Mouse (Mus musculus) forebrain, embryonic 13.5 days (tissue): ENCODE data around the gene Zbtb20. TPM values are rescaled to one million over a fixed set of nuclear protein-coding genes. Genes with fewer than 3 reads are reported as not detected.

ENCODE experiments used
- ATAC-seq: fragments of 200-750 bp; cut with Nextera tagmentation; 2 replicates; pipeline ENCODE4 v1.8.0; 2017
- H3K27ac ChIP-seq: fragments of 300-500 bp; sonication (generic); 2 replicates; pipeline ENCODE4 v1.5.1; 2015; ENCODE audit warnings: inconsistent platforms, mild to moderate bottlenecking, moderate library complexity
- H3K27me3 ChIP-seq: fragments of 300-500 bp; sonication (generic); 2 replicates; pipeline ENCODE4 v1.6.1; 2015; ENCODE audit warnings: mild to moderate bottlenecking, inconsistent platforms
- H3K36me3 ChIP-seq: fragments of 300-500 bp; sonication (generic); 2 replicates; pipeline ENCODE4 v1.6.1; 2015; ENCODE audit warnings: mild to moderate bottlenecking, inconsistent platforms; ENCODE audit not compliant: poor library complexity, severe bottlenecking
- H3K4me1 ChIP-seq: fragments of 300-500 bp; sonication (generic); 2 replicates; pipeline ENCODE4 v1.6.1; 2015; ENCODE audit warnings: inconsistent platforms
- H3K4me2 ChIP-seq: fragments of 300-500 bp; sonication (generic); 2 replicates; pipeline ENCODE4 v1.6.1; 2015; ENCODE audit warnings: inconsistent platforms, mild to moderate bottlenecking, moderate library complexity
- H3K4me3 ChIP-seq: fragments of 300-500 bp; sonication (generic); 2 replicates; pipeline ENCODE4 v1.5.1; 2015; ENCODE audit warnings: mild to moderate bottlenecking, inconsistent platforms
- H3K9ac ChIP-seq: fragments of 300-500 bp; sonication (generic); 2 replicates; pipeline ENCODE4 v1.6.1; 2015; ENCODE audit warnings: mild to moderate bottlenecking, inconsistent platforms
- H3K9me3 ChIP-seq: fragments of 300-500 bp; sonication (generic); replicated peaks from 2 replicates; pipeline ENCODE4 v1.6.1; 2016; ENCODE audit warnings: inconsistent platforms
- whole genome bisulfite sequencing: fragments of 180-500 bp; shearing (Covaris S2); methylation state at CpG from one replicate; pipeline ENCODE4 v1.1.7; 2015; 5-methylcytosine and 5-hydroxymethylcytosine counted together
- polyA plus RNA-seq: library from polyadenylated mRNA; unstranded; fragments of >200 nt; fragmentation: Nextera tagmentation; extraction: Ambion mirVana; gene quantifications from 2 replicates; pipeline ENCODE4 v1.2.1, GENCODE M21; 2015

Gene Zbtb20
- polyA plus RNA-seq, 1 experiment from 2014 or later = 79.7 TPM

DNA sequence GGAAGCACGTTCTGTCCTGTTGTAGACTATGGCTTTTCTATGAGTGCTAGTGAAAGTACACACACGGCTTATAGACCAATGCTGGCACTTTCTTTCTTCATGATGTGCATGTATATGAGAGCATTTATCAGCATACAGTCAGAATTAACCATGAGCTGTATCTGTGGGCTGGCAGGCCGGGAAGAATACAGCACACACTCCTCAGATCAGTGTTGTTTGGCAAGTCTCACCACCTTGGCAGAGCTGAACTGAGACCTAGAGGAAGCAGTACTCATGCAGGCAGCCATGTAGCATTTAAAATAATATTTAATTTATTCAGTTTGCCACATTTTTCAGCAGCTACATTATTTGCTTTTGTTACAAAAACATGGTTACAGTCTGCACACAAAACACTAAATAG lies 214.5 kb downstream of the Zbtb20 start:
- no peak overlapping the region for H3K4me3 ChIP-seq
- no peaks in the 10 kb centered on the region for H3K9me3 ChIP-seq
- no peak overlapping the region for H3K9ac ChIP-seq
- H3K27ac ChIP-seq = no peak overlapping the region
- 80% methylated on average over 3 of the region's 3 CpGs for WGBS
- peak; percentile 50; the same call in 1 of the 2 replicates for ATAC-seq
- no peaks in the 10 kb centered on the region for H3K27me3 ChIP-seq
- peaks cover 11% of the 10 kb centered on the region for H3K4me1 ChIP-seq
- H3K4me2 ChIP-seq = no peak overlapping the region
- H3K36me3 ChIP-seq = no peaks in the 10 kb centered on the region

GRCm38 (mm10) chr16:43094161-43094560 lies 218.5 kb downstream of the Zbtb20 start:
- ATAC-seq = no peak
- no peaks in the 10 kb centered on the region for H3K27me3 ChIP-seq
- no peaks in the 10 kb centered on the region for H3K36me3 ChIP-seq
- no peak overlapping the region for H3K4me2 ChIP-seq
- H3K9me3 ChIP-seq = no peaks in the 10 kb centered on the region
- 93% methylated on average over 1 of the region's 1 CpGs for WGBS
- no peak overlapping the region for H3K4me3 ChIP-seq
- H3K4me1 ChIP-seq = peaks cover 26% of the 10 kb centered on the region
- H3K9ac ChIP-seq = no peak overlapping the region
- H3K27ac ChIP-seq = no peak overlapping the region

DNA sequence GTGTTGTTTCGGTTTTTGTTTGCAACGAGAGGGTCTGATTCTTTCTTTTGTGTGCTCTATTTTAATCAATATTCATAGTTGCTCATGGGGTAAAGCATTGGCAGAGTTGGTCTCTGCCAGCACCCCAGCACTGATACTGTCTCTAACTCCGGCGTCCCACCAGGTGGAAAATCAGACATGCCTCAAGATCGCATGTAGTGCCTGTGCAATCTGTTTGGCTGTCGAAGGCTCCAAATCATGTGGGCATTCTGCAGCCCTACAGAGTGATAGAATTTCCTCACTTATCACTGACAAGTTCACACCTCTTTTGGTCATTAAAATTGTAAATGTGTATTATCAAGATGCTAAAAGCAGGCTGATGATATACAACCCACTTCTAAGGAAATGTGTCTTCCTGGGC lies 219.1 kb downstream of the Zbtb20 start:
- 80% methylated on average over 6 of the region's 6 CpGs for WGBS
- 0 out of 2 replicates have a peak, but pooled peaks have one; percentile 39 for ATAC-seq

DNA sequence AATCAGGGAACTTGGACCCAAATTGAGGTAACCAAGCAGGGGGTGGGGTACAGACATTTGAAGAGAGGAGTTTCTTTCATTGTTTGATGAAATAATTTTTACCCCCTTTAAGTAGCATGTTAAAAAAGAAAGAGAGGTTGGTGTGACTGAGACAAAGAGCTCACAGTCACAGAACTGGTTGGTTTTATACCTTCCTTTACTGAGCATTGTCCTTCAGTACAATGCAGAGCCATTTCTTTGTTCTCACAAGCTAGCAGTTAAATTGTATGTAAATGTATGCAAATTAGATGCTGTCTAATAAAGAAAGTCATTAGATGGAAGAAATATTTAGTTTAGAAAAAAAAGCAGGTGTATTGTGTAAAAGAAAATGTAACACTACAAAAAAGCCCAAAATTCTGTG lies 220.4 kb downstream of the Zbtb20 start:
- Histone ChIP-seq H3K36me3 (no peaks in the 10 kb centered on the region), H3K9ac (no peak overlapping the region), H3K9me3 (no peaks in the 10 kb centered on the region), H3K4me3 (no peak overlapping the region), H3K27ac (no peak overlapping the region; the same call in 1 of the 2 replicates), H3K4me2 (no peak overlapping the region), H3K27me3 (no peaks in the 10 kb centered on the region), H3K4me1 (peaks cover 26% of the 10 kb centered on the region)
- ATAC-seq = peak; percentile 67

More for the DNA sequence above, 219.1 kb downstream of the Zbtb20 start:
- Histone ChIP-seq H3K36me3 (no peaks in the 10 kb centered on the region), H3K27me3 (no peaks in the 10 kb centered on the region), H3K4me1 (peaks cover 26% of the 10 kb centered on the region), H3K9me3 (no peaks in the 10 kb centered on the region), H3K9ac (no peak overlapping the region), H3K4me3 (no peak overlapping the region), H3K27ac (no peak overlapping the region), H3K4me2 (no peak overlapping the region)

GRCm38 (mm10) chr16:43098153-43098552 lies 222.5 kb downstream of the Zbtb20 start:
- H3K27ac ChIP-seq = no peak overlapping the region
- peak; percentile 68; the same call in 1 of the 2 replicates for ATAC-seq
- H3K4me3 ChIP-seq = no peak overlapping the region
- no peaks in the 10 kb centered on the region for H3K27me3 ChIP-seq
- no peak overlapping the region for H3K4me2 ChIP-seq
- 47% methylated on average over 4 of the region's 4 CpGs for WGBS
- no peaks in the 10 kb centered on the region for H3K9me3 ChIP-seq
- no peaks in the 10 kb centered on the region for H3K36me3 ChIP-seq
- H3K4me1 ChIP-seq = peaks cover 26% of the 10 kb centered on the region
- no peak overlapping the region for H3K9ac ChIP-seq

DNA sequence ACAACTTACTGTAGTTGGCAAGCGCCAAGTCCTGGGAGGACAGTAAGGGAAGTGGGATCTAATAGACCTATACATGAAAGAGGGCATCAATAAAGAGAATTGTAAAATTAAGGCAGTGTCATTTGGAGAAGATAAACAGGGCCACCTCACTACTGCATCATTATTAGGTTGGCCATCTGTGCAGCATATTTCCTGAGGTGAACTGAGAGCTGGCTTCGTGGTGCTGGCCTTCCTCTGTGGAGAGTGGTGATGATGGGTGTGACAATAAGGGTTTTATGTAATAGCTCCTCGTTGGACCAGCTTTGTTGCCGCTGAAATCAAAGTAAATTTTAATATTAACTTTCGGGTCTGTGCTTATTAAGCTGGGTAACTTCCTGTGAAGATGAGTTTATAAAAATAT lies 223.0 kb downstream of the Zbtb20 start:
- Histone ChIP-seq H3K27ac (no peak overlapping the region), H3K9me3 (no peaks in the 10 kb centered on the region), H3K36me3 (no peaks in the 10 kb centered on the region), H3K4me2 (no peak overlapping the region), H3K9ac (no peak overlapping the region), H3K4me3 (no peak overlapping the region), H3K27me3 (no peaks in the 10 kb centered on the region), H3K4me1 (peaks cover 26% of the 10 kb centered on the region)
- ATAC-seq = peak; percentile 23; the same call in 1 of the 2 replicates
- WGBS = 78% methylated on average over 5 of the region's 5 CpGs

- H3K27ac ChIP-seq = no peak overlapping the region
- no peaks in the 10 kb centered on the region for H3K9me3 ChIP-seq
- H3K4me1 ChIP-seq = no peaks in the 10 kb centered on the region
- no peak overlapping the region for H3K4me3 ChIP-seq
- H3K27me3 ChIP-seq = no peaks in the 10 kb centered on the region
- no peak overlapping the region for H3K9ac ChIP-seq
- ATAC-seq = no peak
- no peak overlapping the region for H3K4me2 ChIP-seq
- no peaks in the 10 kb centered on the region for H3K36me3 ChIP-seq
- 90% methylated on average over 1 of the region's 1 CpGs for WGBS
Measured at GRCm38 (mm10) chr16:43111288-43111687, 235.6 kb downstream of the Zbtb20 start.

GRCm38 (mm10) chr16:43113968-43114367 lies 238.3 kb downstream of the Zbtb20 start:
- Histone ChIP-seq H3K9me3 (no peaks in the 10 kb centered on the region), H3K4me1 (no peaks in the 10 kb centered on the region), H3K4me2 (no peak overlapping the region), H3K4me3 (no peak overlapping the region), H3K36me3 (no peaks in the 10 kb centered on the region), H3K27me3 (no peaks in the 10 kb centered on the region), H3K27ac (no peak overlapping the region), H3K9ac (no peak overlapping the region)
- WGBS = 67% methylated on average over 1 of the region's 1 CpGs
- no peak for ATAC-seq

DNA sequence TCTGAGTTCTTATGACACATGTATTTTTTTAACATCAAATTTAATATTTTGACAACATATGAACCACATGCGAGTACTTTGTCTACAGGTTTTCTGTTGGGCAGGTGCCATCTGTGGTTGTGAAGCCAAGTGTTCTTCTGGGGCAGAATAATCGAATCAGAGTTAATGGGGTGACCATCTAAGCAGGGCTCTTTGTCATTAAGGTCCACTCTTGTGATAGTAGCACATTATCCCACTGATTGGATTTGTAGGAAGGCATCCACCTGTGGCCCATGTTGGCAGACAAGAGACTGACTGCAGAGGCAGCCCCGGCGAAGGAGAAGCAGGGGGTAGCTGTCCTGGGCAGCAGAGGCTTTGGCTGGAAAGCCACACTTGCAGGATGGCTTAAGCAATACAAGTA lies 254.3 kb downstream of the Zbtb20 start:
- peak overlapping the region; percentile 57 for H3K27ac ChIP-seq
- H3K36me3 ChIP-seq = no peaks in the 10 kb centered on the region
- H3K4me1 ChIP-seq = peaks cover 11% of the 10 kb centered on the region
- H3K9ac ChIP-seq = no peak overlapping the region
- WGBS = 61% methylated on average over 4 of the region's 4 CpGs
- no peaks in the 10 kb centered on the region for H3K27me3 ChIP-seq
- no peaks in the 10 kb centered on the region for H3K9me3 ChIP-seq
- peak; percentile 42; the same call in 1 of the 2 replicates for ATAC-seq
- H3K4me3 ChIP-seq = no peak overlapping the region
- no peak overlapping the region for H3K4me2 ChIP-seq

GRCm38 (mm10) chr16:43130583-43130982 lies 254.9 kb downstream of the Zbtb20 start:
- H3K4me1 ChIP-seq = peaks cover 11% of the 10 kb centered on the region
- no peak overlapping the region for H3K4me3 ChIP-seq
- peak; percentile 89 for ATAC-seq
- H3K4me2 ChIP-seq = no peak overlapping the region
- H3K27ac ChIP-seq = peak overlapping the region; percentile 57
- H3K9me3 ChIP-seq = no peaks in the 10 kb centered on the region
- H3K9ac ChIP-seq = no peak overlapping the region
- 53% methylated on average over 6 of the region's 6 CpGs for WGBS
- H3K36me3 ChIP-seq = no peaks in the 10 kb centered on the region
- H3K27me3 ChIP-seq = no peaks in the 10 kb centered on the region

- Histone ChIP-seq H3K9ac (no peak overlapping the region), H3K9me3 (no peaks in the 10 kb centered on the region), H3K4me1 (peaks cover 11% of the 10 kb centered on the region), H3K27ac (peak overlapping the region; percentile 57), H3K4me2 (no peak overlapping the region), H3K36me3 (no peaks in the 10 kb centered on the region), H3K4me3 (no peak overlapping the region), H3K27me3 (no peaks in the 10 kb centered on the region)
- ATAC-seq = 0 out of 2 replicates have a peak, but pooled peaks have one; percentile 25
Measured at GRCm38 (mm10) chr16:43131077-43131476, 255.4 kb downstream of the Zbtb20 start.

GRCm38 (mm10) chr16:43168506-43168905 lies 292.8 kb downstream of the Zbtb20 start:
- no peak overlapping the region for H3K4me2 ChIP-seq

DNA sequence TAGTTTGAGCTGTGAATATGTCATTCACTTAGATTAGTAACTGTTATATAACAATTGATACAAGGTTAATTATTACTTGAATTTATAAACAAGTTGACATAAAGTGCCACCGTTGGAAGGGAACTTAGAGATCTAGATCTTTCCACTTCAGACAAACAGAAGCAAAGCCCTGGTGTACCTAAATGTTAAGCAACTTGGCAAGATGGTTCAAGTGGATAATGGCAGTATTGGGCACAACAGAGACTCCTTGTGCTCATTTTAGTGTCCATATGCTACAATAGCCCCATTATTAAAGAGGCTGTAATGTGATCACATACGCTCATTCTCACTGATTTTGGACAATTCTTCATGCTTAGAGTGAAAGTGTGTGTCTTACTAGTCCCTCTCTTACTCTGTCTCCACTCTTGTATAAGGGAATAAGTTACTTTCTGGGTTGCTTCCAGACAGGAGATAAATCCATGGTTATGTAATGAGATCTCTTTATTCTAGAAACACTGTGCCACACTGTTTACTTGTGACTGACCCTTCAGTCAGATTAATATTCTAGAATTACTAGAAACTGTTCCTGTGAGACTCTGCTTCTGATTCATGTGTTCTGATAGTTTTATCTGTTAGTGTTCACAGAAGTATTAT lies 293.7 kb downstream of the Zbtb20 start:
- H3K9ac ChIP-seq = no peak overlapping the region
- no peaks in the 10 kb centered on the region for H3K36me3 ChIP-seq
- no peak overlapping the region for H3K27ac ChIP-seq
- peaks cover 7% of the 10 kb centered on the region for H3K4me1 ChIP-seq
- 81% methylated on average over 2 of the region's 2 CpGs for WGBS
- no peaks in the 10 kb centered on the region for H3K27me3 ChIP-seq
- H3K9me3 ChIP-seq = no peaks in the 10 kb centered on the region
- H3K4me2 ChIP-seq = no peak overlapping the region
- H3K4me3 ChIP-seq = no peak overlapping the region
- no peak for ATAC-seq

More at GRCm38 (mm10) chr16:43168506-43168905, 292.8 kb downstream of the Zbtb20 start:
- peaks cover 7% of the 10 kb centered on the region for H3K4me1 ChIP-seq
- H3K4me3 ChIP-seq = no peak overlapping the region
- ATAC-seq = no peak
- 67% methylated on average over 4 of the region's 4 CpGs for WGBS
- no peak overlapping the region for H3K9ac ChIP-seq
- H3K27ac ChIP-seq = no peak overlapping the region
- H3K27me3 ChIP-seq = no peaks in the 10 kb centered on the region
- H3K9me3 ChIP-seq = no peaks in the 10 kb centered on the region
- H3K36me3 ChIP-seq = no peaks in the 10 kb centered on the region
